Mouse (Mus musculus): ENCODE measurements at regions not wholly inside any gene's neighbourhood (a gene's known extent, or its start where the extent isn't known, plus 50 kb on each side); places are given as distances from the start of the nearest gene placed in this dataset.

GRCm38 (mm10) chr10:54448352-54449043 is 372.1 kb upstream of the Man1a start:
- DNase-seq (ENCODE audit: low spot score): no peak

- DNase-seq (ENCODE audit: low spot score): peak; percentile 21
These were observed 327.0 kb upstream of the Man1a start for GRCm38 (mm10) chr10:54403223-54403926.

- DNase-seq (ENCODE audit: low spot score): no peak
These were observed 307.3 kb upstream of the Man1a start for GRCm38 (mm10) chr10:54383751-54384150.

GRCm38 (mm10) chr10:54381530-54381929 is 305.1 kb upstream of the Man1a start:
- DNase-seq (ENCODE audit: low spot score): no peak

- DNase-seq (ENCODE audit: low spot score): no peak
These were observed 292.7 kb upstream of the Man1a start for GRCm38 (mm10) chr10:54369158-54369557.

- DNase-seq (ENCODE audit: low spot score): no peak
These were observed 288.9 kb upstream of the Man1a start for GRCm38 (mm10) chr10:54365315-54365714.

GRCm38 (mm10) chr10:54337234-54337633 is 260.8 kb upstream of the Man1a start:
- no peak for DNase-seq (ENCODE audit: low spot score)
